Mouse (Mus musculus) thymus, adult 2 months (tissue): Measurements from ENCODE around the gene Ecd. TPM values are rescaled to one million over a fixed set of nuclear protein-coding genes. Genes with fewer than 3 reads are reported as not detected.

ENCODE experiments used
- DNase-seq: peaks from one replicate; pipeline ENCODE4 v3.0.0; 2021
- H3K27ac ChIP-seq: fragments of 200-500 bp; 2 replicates; pipeline ENCODE4 v1.5.1; 2012; ENCODE audit warnings: low read length, control low read depth; ENCODE audit not compliant: control insufficient read depth, insufficient read depth
- H3K27me3 ChIP-seq: fragments of 200-500 bp; 2 replicates; pipeline ENCODE4 v1.6.1; 2012; ENCODE audit warnings: mild to moderate bottlenecking, low read length, moderate library complexity, mixed read lengths; ENCODE audit not compliant: control insufficient read depth, insufficient read depth
- H3K36me3 ChIP-seq: fragments of 200-500 bp; 2 replicates; pipeline ENCODE4 v1.6.1; 2012; ENCODE audit warnings: mild to moderate bottlenecking, low read length, moderate library complexity; ENCODE audit not compliant: control insufficient read depth, insufficient read depth
- H3K4me1 ChIP-seq: fragments of 200-500 bp; replicated peaks from 2 replicates; pipeline ENCODE4 v1.6.1; 2012; ENCODE audit warnings: low read length; ENCODE audit not compliant: control insufficient read depth, insufficient read depth
- H3K4me3 ChIP-seq: fragments of 200-500 bp; 2 replicates; pipeline ENCODE4 v1.5.1; 2012; ENCODE audit warnings: mild to moderate bottlenecking, low read length, control low read depth, moderate library complexity; ENCODE audit not compliant: control insufficient read depth, insufficient read depth
- CTCF ChIP-seq: fragments of 200-500 bp; IDR thresholded peaks from 2 replicates; pipeline ENCODE4 v1.5.1; 2012; ENCODE audit warnings: mild to moderate bottlenecking, control low read depth, low read length, moderate library complexity, borderline replicate concordance; ENCODE audit not compliant: control insufficient read depth, poor library complexity, insufficient read depth; ENCODE audit errors: extremely low read depth
- POLR2A ChIP-seq: fragments of 200-500 bp; IDR thresholded peaks from 2 replicates; pipeline ENCODE4 v1.6.1; 2012; ENCODE audit warnings: mild to moderate bottlenecking, low read length, control low read depth, moderate library complexity; ENCODE audit not compliant: control insufficient read depth, poor library complexity, insufficient read depth; ENCODE audit errors: extremely low read depth
- WGBS: fragments of 180-500 bp; shearing (Covaris S2); methylation state at CpG from one replicate; pipeline ENCODE4 v1.1.7; 2018; 5-methylcytosine and 5-hydroxymethylcytosine counted together
- polyA plus RNA-seq: library from polyadenylated mRNA; depleted of rRNA; stranded (reverse); fragments of >200 nt; gene quantifications from 2 replicates; pipeline ENCODE4 v1.2.3, GENCODE M21; 2012

Gene Ecd
- polyA plus RNA-seq, 1 experiment: 24.5 TPM

DNA sequence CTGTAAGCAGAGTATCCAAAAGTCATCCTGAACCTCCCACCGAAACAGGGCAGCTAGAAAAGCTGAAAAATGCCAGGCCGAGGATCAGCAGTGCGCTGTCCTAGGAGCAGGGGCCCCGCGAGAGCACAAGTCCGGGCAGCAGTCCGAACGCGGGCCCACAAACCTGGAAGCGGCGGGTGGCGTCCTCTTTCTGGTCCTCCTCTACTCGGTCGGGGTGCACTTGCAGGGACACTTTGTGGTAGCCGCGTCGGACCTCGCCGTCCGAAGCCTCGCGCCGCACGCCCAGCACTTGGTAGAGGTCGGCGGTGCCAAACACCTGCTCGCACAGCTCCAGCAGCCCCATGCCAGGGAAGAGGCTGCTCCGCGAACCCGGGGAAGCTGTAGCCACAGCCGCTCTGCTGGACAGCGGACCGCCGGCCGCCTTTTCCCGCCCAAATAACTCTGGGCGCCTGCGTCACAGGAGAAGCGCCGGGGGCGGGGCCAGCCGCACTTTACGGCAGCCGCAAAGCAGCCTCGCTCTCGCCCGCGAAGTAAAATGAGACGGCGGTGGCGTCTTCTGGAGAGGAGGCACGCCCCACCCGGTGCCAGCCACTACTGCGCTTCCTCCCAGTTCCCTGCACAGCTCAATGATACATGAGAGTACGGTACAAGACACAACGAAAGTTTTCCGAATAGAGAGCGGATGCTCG lies 40.7 kb upstream of the Ecd start, which contains the start of gene Dnajc9:
Gene Dnajc9 (minus strand): TSS at position 470 of the 689 bp plus-strand sequence.
- under 1% methylated on average over 59 of the region's 59 CpGs for WGBS
- DNase-seq: peak; percentile 96
- TF ChIP-seq CTCF (peak; percentile 49; the same call in 1 of the 2 replicates), POLR2A (0 out of 2 replicates have a peak, but pooled peaks have one; percentile 45)

DNA sequence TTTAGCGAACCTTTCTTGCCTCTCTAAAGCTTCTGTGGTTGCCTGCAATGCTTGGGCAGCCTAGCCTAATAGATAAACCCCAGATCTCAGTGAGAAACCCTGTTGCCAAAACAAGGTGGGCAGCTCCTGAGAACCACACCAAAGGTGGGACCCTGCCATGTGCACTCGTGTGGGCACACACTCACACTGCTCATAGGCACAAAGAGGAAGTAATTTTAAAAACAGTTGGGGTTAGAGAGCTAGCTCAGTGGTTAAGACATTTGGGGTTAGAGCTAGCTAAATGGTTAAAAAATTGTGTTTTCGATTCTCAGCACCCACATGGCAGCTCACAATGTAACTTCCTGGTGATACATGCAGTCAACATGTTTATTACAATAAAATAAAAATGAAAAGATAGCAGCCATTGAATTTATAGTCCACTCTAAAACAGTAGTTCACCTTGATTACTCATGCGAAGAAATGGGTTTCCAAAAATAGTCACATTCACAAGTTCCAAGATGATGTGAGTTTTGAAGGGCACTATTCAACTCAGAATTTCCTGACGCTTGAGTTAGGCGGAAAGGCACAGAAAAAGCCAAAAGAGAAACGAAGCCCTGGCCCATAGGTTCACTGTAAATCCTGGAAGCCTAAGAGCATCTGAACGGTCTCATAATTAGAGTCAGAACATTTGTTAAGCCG lies 32.0 kb upstream of the Ecd start:
- DNase-seq: no peak
- WGBS: 38% methylated on average over 9 of the region's 9 CpGs
- Histone ChIP-seq H3K36me3 (peaks cover 22% of the 10 kb centered on the region), H3K27ac (peak overlapping the region; percentile 78), H3K27me3 (no peaks in the 10 kb centered on the region), H3K4me3 (no peak overlapping the region), H3K4me1 (peaks cover 11% of the 10 kb centered on the region)
- TF ChIP-seq POLR2A: no peak
- TF ChIP-seq CTCF: no peak

More for the DNA sequence above, 40.7 kb upstream of the Ecd start, which contains the start of gene Dnajc9:
- Histone ChIP-seq H3K27ac (peak within 1 kb of the TSS; percentile 88), H3K4me1 (peaks cover 13% of the 10 kb centered on the region; the same call in 1 of the 2 replicates), H3K4me3 (peak within 1 kb of the TSS; percentile 95), H3K27me3 (no peaks in the 10 kb centered on the region), H3K36me3 (peaks cover 20% of the 10 kb centered on the region)

DNA sequence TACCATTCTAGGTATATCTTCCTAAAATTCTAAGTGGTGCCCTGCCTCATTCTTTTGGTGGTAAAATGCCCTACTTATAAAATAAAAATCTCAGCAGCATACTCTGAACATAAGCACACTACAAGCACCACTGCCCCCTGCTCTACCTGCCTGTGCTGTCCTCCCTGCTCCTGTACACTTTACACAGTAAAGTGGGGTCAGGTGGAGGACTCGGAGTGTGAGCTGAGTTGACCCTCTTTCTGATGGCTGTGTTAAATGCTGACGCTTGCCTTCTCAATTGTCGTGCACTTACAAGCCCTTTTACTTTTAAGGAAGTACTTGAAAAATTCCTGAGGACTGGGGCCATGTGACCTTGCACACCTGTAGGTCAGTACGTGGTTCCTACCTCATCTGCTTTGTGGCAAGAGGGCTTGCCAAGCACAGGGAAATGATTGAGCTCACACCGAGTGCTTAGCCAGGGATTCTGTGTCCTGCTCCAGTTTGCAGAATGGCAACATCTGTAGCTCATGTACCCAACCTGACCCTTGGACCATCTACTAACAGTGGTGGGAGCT lies 31.2 kb upstream of the Ecd start:
- Histone ChIP-seq H3K27me3 (no peaks in the 10 kb centered on the region), H3K4me1 (peaks cover 11% of the 10 kb centered on the region), H3K4me3 (no peak overlapping the region), H3K36me3 (peaks cover 22% of the 10 kb centered on the region), H3K27ac (peak overlapping the region; percentile 78)
- TF ChIP-seq CTCF (no peak), POLR2A (no peak)
- no peak for DNase-seq
- 22% methylated on average over 5 of the region's 5 CpGs for WGBS

DNA sequence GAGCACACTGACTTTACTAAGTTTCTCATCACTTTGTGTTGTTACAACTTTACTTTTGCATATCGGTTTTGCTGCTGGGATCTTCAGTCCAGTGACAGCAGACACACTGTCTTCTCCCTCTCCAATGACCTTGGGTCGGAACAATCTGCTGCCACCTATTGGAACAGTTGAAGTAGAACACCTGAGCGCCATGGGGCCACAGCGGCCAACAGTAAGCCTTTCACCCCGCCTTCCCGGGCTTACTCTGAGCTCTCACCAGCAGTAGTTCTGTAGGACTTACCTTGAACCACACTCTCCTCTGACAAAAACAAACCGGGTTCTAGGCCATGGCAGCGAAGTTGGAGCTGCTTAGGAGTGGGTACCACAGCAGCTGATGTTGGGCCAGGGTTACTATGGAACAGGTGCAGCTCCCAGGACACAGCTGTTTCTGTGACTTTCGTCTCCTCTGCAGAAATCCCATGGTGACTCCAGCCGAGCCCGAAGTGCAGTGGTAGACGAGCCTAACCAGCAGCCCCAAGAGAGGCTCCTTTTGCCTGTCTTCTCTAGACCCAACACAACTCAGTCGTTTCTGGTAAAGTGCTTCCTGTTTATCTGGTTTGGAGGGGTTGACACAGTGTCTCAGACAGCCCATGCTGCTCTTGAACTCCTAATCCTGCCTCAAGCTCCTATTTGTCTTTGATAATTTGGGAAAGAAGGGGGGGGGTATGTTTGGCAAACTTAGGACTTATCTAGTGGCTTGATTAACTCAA lies 30.6 kb upstream of the Ecd start:
- Histone ChIP-seq H3K36me3 (peaks cover 23% of the 10 kb centered on the region), H3K4me3 (peak overlapping the region; percentile 59), H3K27ac (peak overlapping the region; percentile 89), H3K27me3 (no peaks in the 10 kb centered on the region), H3K4me1 (peaks cover 11% of the 10 kb centered on the region)
- 17% methylated on average over 13 of the region's 13 CpGs for WGBS
- DNase-seq: peak; percentile 65
- no peak for TF ChIP-seq POLR2A
- TF ChIP-seq CTCF: peak; percentile 79; the same call in 1 of the 2 replicates

DNA sequence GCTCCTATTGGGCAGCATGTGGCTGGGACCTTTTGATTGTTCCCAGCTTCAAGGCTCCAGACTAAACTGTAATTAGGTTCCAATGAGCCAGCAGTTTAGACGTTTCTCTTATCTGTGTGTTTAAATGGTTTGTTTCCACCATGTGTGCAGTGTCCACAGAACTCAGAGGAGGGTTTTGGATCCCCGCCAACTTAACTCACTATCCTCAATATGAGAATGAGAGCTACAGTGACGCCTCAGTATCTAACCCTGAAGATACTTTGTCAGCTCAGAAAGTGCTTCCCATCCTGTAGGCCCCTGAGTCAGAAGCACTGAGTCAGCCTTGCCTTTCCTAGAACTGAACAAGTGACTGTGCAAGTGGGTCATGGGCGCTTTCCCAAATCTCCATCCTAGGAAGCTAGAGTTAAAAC lies 29.2 kb upstream of the Ecd start:
- peaks cover 11% of the 10 kb centered on the region for H3K4me1 ChIP-seq
- TF ChIP-seq POLR2A (no peak), CTCF (no peak)
- H3K27me3 ChIP-seq: no peaks in the 10 kb centered on the region
- no peak for DNase-seq
- H3K27ac ChIP-seq: no peak overlapping the region
- H3K4me3 ChIP-seq: no peak overlapping the region
- H3K36me3 ChIP-seq: peaks cover 25% of the 10 kb centered on the region; the same call in 1 of the 2 replicates
- 85% methylated on average over 4 of the region's 4 CpGs for WGBS

- Histone ChIP-seq H3K27ac (no peak overlapping the region), H3K4me1 (no peaks in the 10 kb centered on the region), H3K36me3 (peaks cover 28% of the 10 kb centered on the region; the same call in 1 of the 2 replicates), H3K27me3 (no peaks in the 10 kb centered on the region), H3K4me3 (no peak overlapping the region)
- TF ChIP-seq CTCF (no peak), POLR2A (no peak)
- WGBS: 84% methylated on average over 1 of the region's 1 CpGs
- no peak for DNase-seq
Measured at GRCm38 (mm10) chr14:20371854-20372253, 23.9 kb upstream of the Ecd start.
